Mouse (Mus musculus) neural tube, embryonic 15.5 days (tissue): ENCODE results near the gene Nxf3. TPM values are rescaled to one million over a fixed set of nuclear protein-coding genes. Genes with fewer than 3 reads are reported as not detected.
"Not testable (repeated sequence)": the region's sequence is repeated elsewhere in the genome, so short reads cannot be mapped to it uniquely, and the experiment has no call there.

Experiments used
- ATAC-seq: fragments of 200-750 bp; cut with Nextera tagmentation; 2 replicates; pipeline ENCODE4 v1.8.0; 2017; ENCODE audit warnings: mild to moderate bottlenecking, moderate TSS enrichment, moderate library complexity; ENCODE audit not compliant: low FRiP score
- H3K27ac ChIP-seq: fragments of 300-500 bp; sonication (generic); replicated peaks from 2 replicates; pipeline ENCODE4 v1.5.1; 2015; ENCODE audit warnings: mild to moderate bottlenecking, inconsistent platforms
- H3K27me3 ChIP-seq: fragments of 300-500 bp; sonication (generic); replicated peaks from 2 replicates; pipeline ENCODE4 v1.6.1; 2015; ENCODE audit warnings: inconsistent platforms
- H3K36me3 ChIP-seq: fragments of 300-500 bp; sonication (generic); 2 replicates; pipeline ENCODE4 v1.6.1; 2015; ENCODE audit warnings: inconsistent platforms
- H3K4me1 ChIP-seq: fragments of 300-500 bp; sonication (generic); 2 replicates; pipeline ENCODE4 v1.6.1; 2015; ENCODE audit warnings: inconsistent platforms
- H3K4me2 ChIP-seq: fragments of 300-500 bp; sonication (generic); 2 replicates; pipeline ENCODE4 v1.6.1; 2015; ENCODE audit warnings: inconsistent platforms, mild to moderate bottlenecking, moderate library complexity
- H3K4me3 ChIP-seq: fragments of 300-500 bp; sonication (generic); replicated peaks from 2 replicates; pipeline ENCODE4 v1.5.1; 2015; ENCODE audit warnings: mild to moderate bottlenecking, inconsistent platforms
- H3K9ac ChIP-seq: fragments of 300-500 bp; sonication (generic); replicated peaks from 2 replicates; pipeline ENCODE4 v1.6.1; 2015; ENCODE audit warnings: mild to moderate bottlenecking, inconsistent platforms
- H3K9me3 ChIP-seq: fragments of 300-500 bp; sonication (generic); replicated peaks from 2 replicates; pipeline ENCODE4 v1.6.1; 2016; ENCODE audit warnings: inconsistent platforms
- WGBS: fragments of 180-500 bp; shearing (Covaris S2); methylation state at CpG from one replicate; pipeline ENCODE4 v1.1.7; 2015; ENCODE audit warnings: mixed read lengths; 5-methylcytosine and 5-hydroxymethylcytosine counted together
- polyA plus RNA-seq: library from polyadenylated mRNA; unstranded; fragments of >200 nt; fragmentation: Nextera tagmentation; extraction: Ambion mirVana; gene quantifications from 2 replicates; pipeline ENCODE4 v1.2.1, GENCODE M21; 2015

Gene Nxf3
- polyA plus RNA-seq, 1 experiment from 2014 or later = not detected

DNA sequence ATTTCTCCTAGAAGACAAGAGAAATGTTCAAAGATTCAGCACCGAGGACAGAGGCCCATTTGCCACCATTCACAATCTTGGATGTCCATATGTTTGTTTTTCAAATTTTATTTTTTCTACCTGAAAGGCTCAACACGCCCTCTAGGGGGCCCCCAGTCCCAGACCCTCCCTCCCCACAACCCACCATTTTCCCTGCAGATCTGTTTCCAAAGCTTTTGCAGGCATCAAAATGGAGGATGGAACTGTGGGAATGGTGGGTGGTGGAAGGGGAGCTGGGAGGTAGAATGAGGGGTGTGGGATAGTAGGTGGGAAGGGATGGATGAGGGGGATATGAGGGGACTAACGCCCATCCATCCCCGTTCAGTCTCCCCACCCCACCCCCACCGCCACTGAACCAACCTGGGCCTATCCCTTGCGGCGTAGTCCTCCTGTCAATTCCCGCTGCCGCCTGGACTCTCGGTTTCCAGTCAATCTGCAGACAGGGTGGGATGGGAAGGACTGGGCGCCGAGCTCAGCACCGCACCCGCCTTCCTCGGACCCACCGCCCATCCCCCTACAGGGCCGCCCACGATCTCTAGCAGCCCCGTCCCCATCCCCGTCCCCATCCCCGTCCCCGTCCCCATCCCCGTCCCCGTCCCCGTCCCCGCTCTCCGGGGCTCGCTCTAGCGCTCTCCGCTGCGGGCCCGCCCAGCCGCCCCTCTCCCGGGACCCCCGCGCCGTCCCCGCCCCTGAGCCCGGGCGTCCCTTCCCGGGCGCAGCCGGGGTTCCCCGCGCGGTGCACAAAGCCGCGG is 17.7 kb downstream of the Nxf3 start:
- Histone ChIP-seq H3K4me2 (peak overlapping the region; percentile 55), H3K27ac (peak overlapping the region; percentile 79), H3K9ac (peak overlapping the region; percentile 34; the same call in 1 of the 2 replicates), H3K4me3 (peak overlapping the region; percentile 46)
- not testable (repeated sequence) for H3K9me3 ChIP-seq, H3K4me1 ChIP-seq, H3K27me3 ChIP-seq, H3K36me3 ChIP-seq
- 14% methylated on average over 17 of the region's 48 CpGs for WGBS
- ATAC-seq = peak; percentile 80

DNA sequence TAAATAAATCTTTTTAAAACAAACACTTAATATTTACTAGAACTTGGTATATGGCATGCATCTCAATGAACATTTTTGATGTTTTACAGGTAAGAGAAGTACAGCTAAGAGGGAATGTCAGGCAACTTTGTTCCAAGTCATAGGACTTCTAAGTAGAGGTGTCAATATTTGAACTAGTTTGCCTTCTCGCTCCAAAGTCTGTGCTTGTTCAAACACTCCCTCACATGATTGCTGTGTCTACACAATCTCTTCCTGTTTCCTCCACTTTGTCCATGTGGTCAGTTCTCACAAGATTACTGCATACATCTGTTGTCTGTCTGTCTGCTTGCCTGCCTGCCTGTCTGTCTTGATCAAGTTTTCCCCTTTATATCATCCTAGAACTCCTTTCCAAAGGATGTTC is 24.4 kb downstream of the Nxf3 start:
- Histone ChIP-seq H3K4me2 (no peak overlapping the region), H3K9me3 (no peaks in the 10 kb centered on the region), H3K9ac (no peak overlapping the region), H3K4me1 (no peaks in the 10 kb centered on the region), H3K36me3 (no peaks in the 10 kb centered on the region), H3K4me3 (no peak overlapping the region), H3K27me3 (no peaks in the 10 kb centered on the region; the same call in 1 of the 2 replicates), H3K27ac (no peak overlapping the region)
- WGBS = 80% methylated on average over 1 of the region's 1 CpGs
- ATAC-seq = no peak

DNA sequence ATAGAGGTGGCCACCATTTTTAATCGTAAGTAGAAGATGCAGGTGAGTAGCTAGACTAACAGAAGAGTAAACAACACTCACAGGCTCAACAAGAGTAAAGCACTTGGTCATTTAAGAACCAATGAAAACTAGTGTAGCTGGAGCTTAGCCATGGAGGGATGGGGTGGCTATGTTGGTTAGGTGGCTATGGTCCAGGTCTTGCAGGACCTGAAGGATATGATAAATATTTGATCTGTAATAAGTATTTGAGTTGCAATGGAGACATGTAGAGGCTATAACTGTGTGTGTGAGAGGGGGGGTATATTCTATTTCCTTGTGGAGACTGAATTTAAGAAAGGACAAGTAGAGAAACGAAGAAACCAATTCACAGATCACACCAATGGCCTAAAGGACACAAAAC is 33.8 kb downstream of the Nxf3 start:
- Histone ChIP-seq H3K36me3 (no peaks in the 10 kb centered on the region), H3K27me3 (peaks cover 2% of the 10 kb centered on the region; the same call in 1 of the 2 replicates), H3K4me3 (no peak overlapping the region), H3K4me2 (no peak overlapping the region), H3K9me3 (no peaks in the 10 kb centered on the region), H3K27ac (no peak overlapping the region), H3K9ac (no peak overlapping the region), H3K4me1 (no peaks in the 10 kb centered on the region)
- 79% methylated on average over 2 of the region's 2 CpGs for WGBS
- no peak for ATAC-seq

DNA sequence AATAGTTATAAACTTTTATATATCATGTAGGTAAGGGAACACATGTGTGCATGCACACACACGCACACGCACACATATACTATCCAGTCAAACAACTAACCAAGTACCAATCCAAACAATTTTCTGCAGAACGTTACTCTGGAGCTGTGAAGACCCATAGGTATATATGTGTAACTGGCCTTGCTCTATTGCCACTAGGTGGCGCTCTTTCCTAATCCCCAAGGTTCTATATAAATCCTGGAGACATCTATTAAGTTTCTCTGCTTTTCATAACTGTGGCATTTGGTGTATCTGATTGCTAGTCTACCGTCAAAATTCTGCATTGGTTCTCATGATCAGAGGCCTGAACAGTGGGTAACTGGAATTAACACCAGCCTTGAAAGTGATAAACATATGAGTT is 37.5 kb downstream of the Nxf3 start:
- WGBS = 23% methylated on average over 5 of the region's 5 CpGs
- no peak overlapping the region for H3K4me3 ChIP-seq
- H3K27ac ChIP-seq = no peak overlapping the region
- H3K4me2 ChIP-seq = no peak overlapping the region
- no peaks in the 10 kb centered on the region for H3K9me3 ChIP-seq
- ATAC-seq = no peak
- no peaks in the 10 kb centered on the region for H3K36me3 ChIP-seq
- H3K9ac ChIP-seq = no peak overlapping the region
- H3K4me1 ChIP-seq = no peaks in the 10 kb centered on the region
- peaks cover 2% of the 10 kb centered on the region; the same call in 1 of the 2 replicates for H3K27me3 ChIP-seq

DNA sequence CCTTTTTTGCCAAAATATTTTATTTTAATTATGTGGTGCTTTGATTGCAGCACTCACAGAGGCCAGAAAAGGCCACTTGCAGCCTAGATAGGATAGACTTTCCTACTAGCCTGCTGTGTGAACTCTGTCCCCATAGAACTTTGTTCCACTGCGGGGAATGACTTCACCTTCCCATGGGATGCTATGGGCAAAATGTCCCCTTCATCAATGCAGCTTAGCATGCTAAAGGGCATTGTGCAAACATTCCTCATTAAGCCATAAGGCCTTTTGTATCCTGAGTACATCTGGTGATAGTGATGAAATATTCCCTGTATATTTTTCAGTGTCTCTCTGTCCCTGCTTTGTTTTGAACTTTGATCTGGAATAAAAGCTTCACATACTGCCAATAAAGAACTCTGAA is 41.3 kb downstream of the Nxf3 start:
- Histone ChIP-seq H3K4me3 (no peak overlapping the region), H3K9me3 (no peaks in the 10 kb centered on the region), H3K27me3 (no peaks in the 10 kb centered on the region; the same call in 1 of the 2 replicates), H3K4me1 (no peaks in the 10 kb centered on the region), H3K27ac (no peak overlapping the region), H3K9ac (no peak overlapping the region), H3K36me3 (no peaks in the 10 kb centered on the region), H3K4me2 (no peak overlapping the region)
- 96% methylated on average over 1 of the region's 1 CpGs for WGBS
- no peak for ATAC-seq

DNA sequence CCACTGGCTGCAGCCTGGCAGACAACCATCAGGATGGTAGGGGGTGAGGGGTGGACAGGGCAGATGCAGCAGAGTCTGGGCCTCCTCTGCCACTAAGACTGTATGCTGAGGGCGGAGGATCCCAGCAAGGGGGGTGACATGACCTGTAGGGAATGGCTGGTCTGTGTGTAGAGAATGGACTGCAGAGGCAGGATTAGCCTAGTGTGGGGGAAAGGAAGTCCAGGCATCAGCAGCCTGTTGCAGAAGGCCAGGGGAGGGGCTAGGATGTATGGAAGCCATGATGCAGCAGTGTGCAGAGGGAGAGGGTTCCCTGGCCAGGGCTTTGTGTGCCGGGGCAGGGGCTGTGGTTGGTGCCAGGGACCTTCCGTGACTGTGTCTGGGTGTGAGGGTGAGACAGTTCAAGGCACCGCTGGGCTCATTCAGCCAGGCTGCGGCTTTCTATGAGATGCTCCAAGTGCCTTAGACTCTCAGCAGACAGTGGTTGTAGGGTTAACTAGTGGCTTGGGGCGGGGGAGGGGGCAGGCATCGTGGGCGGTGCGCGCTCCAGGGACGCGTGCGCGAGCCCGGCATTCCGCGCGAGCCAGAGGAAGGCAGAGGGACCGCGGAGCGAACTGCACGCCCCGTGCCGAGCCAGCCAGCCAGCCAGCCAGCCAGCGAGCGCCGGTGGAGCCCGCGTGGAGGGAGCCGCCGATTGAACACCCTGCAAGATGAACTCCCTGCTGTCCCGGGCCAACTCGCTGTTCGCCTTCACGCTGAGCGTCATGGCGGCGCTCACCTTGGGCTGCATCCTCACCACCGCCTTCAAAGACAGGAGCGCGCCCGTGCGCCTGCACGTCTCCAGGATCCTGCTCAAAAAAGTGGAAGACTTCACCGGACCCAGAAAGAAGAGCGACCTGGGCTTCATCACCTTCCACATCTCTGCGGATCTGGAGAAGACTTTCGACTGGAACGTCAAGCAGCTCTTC is 52.0 kb downstream of the Nxf3 start, which contains the start of gene Arxes1:
TSS of gene Arxes1 (plus strand) at position 569 of the 965 bp plus-strand sequence.
- Histone ChIP-seq H3K4me3 (peak within 1 kb of the TSS; percentile 36), H3K27ac (0 out of 2 replicates have a peak within 1 kb of the TSS, but pooled peaks have one; percentile 23), H3K4me2 (peak within 1 kb of the TSS; percentile 53)
- H3K9me3 ChIP-seq, H3K27me3 ChIP-seq, H3K4me1 ChIP-seq, H3K9ac ChIP-seq, H3K36me3 ChIP-seq: not testable (repeated sequence)
- WGBS = 10% methylated on average over 7 of the region's 49 CpGs
- peak; percentile 96 for ATAC-seq

DNA sequence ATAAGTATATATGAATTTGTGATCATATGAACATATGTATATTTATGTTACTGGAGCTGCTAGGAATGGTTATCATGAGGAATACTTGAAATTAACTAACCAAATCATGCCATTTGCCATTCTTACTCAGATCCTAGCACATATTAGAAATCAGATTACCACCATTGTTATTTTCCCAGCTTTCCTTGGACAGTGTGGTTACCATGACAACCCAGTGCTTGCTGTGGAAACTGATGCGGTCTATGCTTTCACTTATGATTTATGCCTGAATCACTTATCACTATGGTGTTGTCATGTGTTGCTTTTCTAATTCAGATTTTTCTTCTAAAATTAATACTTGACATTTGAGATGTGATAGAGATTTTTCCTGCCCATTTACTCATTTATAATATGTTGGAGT is 54.7 kb downstream of the Nxf3 start:
- H3K36me3 ChIP-seq = no peaks in the 10 kb centered on the region
- no peak overlapping the region for H3K9ac ChIP-seq
- H3K27ac ChIP-seq = no peak overlapping the region
- no peak overlapping the region for H3K4me2 ChIP-seq
- H3K27me3 ChIP-seq = no peaks in the 10 kb centered on the region
- 47% methylated on average over 1 of the region's 1 CpGs for WGBS
- H3K9me3 ChIP-seq = no peaks in the 10 kb centered on the region
- no peak for ATAC-seq
- H3K4me3 ChIP-seq = no peak overlapping the region
- H3K4me1 ChIP-seq = no peaks in the 10 kb centered on the region

Other genes starting within 250 kb of the Nxf3 start
- gene Gprasp2, start 246.2 kb downstream of the Nxf3 start, polyA plus RNA-seq = 195 and 230 TPM in 2 replicates
- 244 and 276 TPM in 2 replicates for gene Arxes2, start 91.4 kb downstream of the Nxf3 start, polyA plus RNA-seq
- gene Arxes1, start 51.9 kb downstream of the Nxf3 start, polyA plus RNA-seq = 137 and 163 TPM in 2 replicates
- 664 and 773 TPM in 2 replicates for gene Bex2, start 17.0 kb downstream of the Nxf3 start, polyA plus RNA-seq
- gene Bex4, start 53.7 kb upstream of the Nxf3 start, polyA plus RNA-seq = 127 and 144 TPM in 2 replicates
- gene Tceal8, start 87.1 kb upstream of the Nxf3 start, polyA plus RNA-seq = 118 and 126 TPM in 2 replicates
- 37.1 and 41.2 TPM in 2 replicates for gene Tceal5, start 118.6 kb upstream of the Nxf3 start, polyA plus RNA-seq
- 11.2 and 20.3 TPM in 2 replicates for gene Tceal7, start 129.5 kb upstream of the Nxf3 start, polyA plus RNA-seq
- gene Bex1, start 130.3 kb upstream of the Nxf3 start, polyA plus RNA-seq = 267 and 283 TPM in 2 replicates
- gene Tceal9, start 159.8 kb upstream of the Nxf3 start, polyA plus RNA-seq = 252 and 274 TPM in 2 replicates
- 733 and 798 TPM in 2 replicates for gene Bex3, start 185.0 kb upstream of the Nxf3 start, polyA plus RNA-seq